ENCODE assay signal across 25 mouse cellular contexts in the genomic region with DNA sequence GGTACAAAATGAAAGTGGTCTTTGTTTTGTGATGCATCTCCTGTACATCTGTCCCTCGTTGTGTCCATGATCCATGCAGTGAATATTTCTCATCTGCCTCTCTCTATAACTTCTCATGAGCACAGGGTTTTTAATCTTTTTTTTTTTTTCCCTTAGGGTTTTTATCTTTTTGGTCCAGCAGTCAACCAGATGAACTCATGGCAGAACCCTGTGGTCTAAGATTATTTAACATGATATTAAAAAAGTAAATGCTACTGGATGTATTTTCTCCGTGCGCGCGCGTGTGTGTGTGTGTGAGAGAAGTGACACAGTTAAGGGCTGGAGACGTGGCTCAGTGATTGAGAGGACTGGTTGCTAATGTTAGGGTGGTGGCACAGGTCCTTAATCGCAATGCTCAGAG. TPM values are rescaled to one million over a fixed set of nuclear protein-coding genes. Genes with fewer than 3 reads are reported as not detected.
A peak's percentile ranks its signal among the peaks of the same experiment; 100 is the strongest.
DNase-seq lines count a peak whose midpoint lies in the region; ATAC-seq and TF ChIP-seq lines count a peak whose summit lies in the region.
"Had no signal": no experiment of that assay in that cellular context is flagged by ENCODE, and none has a peak within 500 bp of the region (broad histone marks: within the 10 kb centered on the region; RNA-seq: fewer than 3 reads in every experiment).

No protein-coding gene starts in this region.

- no peak for TF ChIP-seq POLR2A in MEL (IDR thresholded peaks at IDR 0.05; ENCODE audit: control insufficient read depth in 1 of 2, insufficient read depth in 1 of 2, low read depth in 1 of 2, low read length in 2 of 2, poor library complexity in 1 of 2)

- no peak for TF ChIP-seq CTCF in MEL (IDR thresholded peaks at IDR 0.05 in 2 of 3, conservative IDR thresholded peaks at IDR 0.05 in 1 of 3; ENCODE audit: control insufficient read depth in 1 of 3, insufficient read depth in 1 of 3, low read depth in 2 of 3, low read length in 3 of 3, poor library complexity in 1 of 3, severe bottlenecking in 1 of 3)

- DNase-seq in midbrain, embryonic 11.5 days (ENCODE audit: low spot score, missing footprints): peak; percentile 44
- DNase-seq in MEL (ENCODE audit: low read depth, low spot score): peak; percentile 27
- DNase-seq in cerebellum, adult 8-10 months: no peak
- no peak for DNase-seq in right cerebral cortex, postnatal 4 days
- no peak for DNase-seq in heart, adult 11 months
- DNase-seq: adrenal gland, adult 2 months; adrenal gland, adult 8-10 months; adrenal gland, postnatal 10 days; adrenal gland, postnatal 14 days; adrenal gland, postnatal 25 days; adrenal gland, postnatal 36 days; B cell, adult 2 months; cerebellum, adult 11 months; cerebellum, adult 11-12 months; cerebellum, adult 18-20 months had no signal

- no peak for ATAC-seq in midbrain, embryonic 11.5 days (ENCODE audit: low FRiP score)
- no peak for ATAC-seq in midbrain, embryonic 13.5 days
- peak; percentile 72 for ATAC-seq in megakaryocyte progenitor cell, adult 5-6 weeks (replicated peaks; ENCODE audit: poor library complexity)
- peak; percentile 77 for ATAC-seq in megakaryocyte-erythroid progenitor cell, adult 5-6 weeks (replicated peaks; ENCODE audit: low FRiP score, low TSS enrichment, poor library complexity, severe bottlenecking)
- ATAC-seq: activated CD4-positive, CD25-positive, alpha-beta regulatory T cell, adult 4 months; CD4-positive, CD25-positive, alpha-beta regulatory T cell, adult 4 months; Patski had no signal

- TF ChIP-seq RAD21 in MEL (IDR thresholded peaks at IDR 0.05; ENCODE audit: low read depth, low read length): no peak

- no peaks in the 10 kb centered on the region for H3K27me3 ChIP-seq in midbrain, embryonic 11.5 days (ENCODE audit: control insufficient read depth, insufficient read depth, low read length)
- H3K27me3 ChIP-seq in midbrain, embryonic 13.5 days: no peaks in the 10 kb centered on the region
- no peaks in the 10 kb centered on the region for H3K27me3 ChIP-seq in MEL (ENCODE audit: control insufficient read depth in 1 of 2, insufficient read depth in 2 of 2, low read length in 2 of 2)
- H3K27me3 ChIP-seq: CH12.LX, Patski had no signal

- peaks cover 38% of the 10 kb centered on the region for H3K36me3 ChIP-seq in midbrain, embryonic 11.5 days (ENCODE audit: control insufficient read depth, insufficient read depth, low read length)
- H3K36me3 ChIP-seq in midbrain, embryonic 13.5 days: peaks cover 81% of the 10 kb centered on the region
- peaks cover 2 to 11% of the 10 kb centered on the region in 2 experiments; a peak in 3 of 4 replicates for H3K36me3 ChIP-seq in MEL (ENCODE audit: control insufficient read depth in 1 of 2, insufficient read depth in 2 of 2, low read length in 2 of 2)

- no peak overlapping the region for H3K9ac ChIP-seq in midbrain, embryonic 11.5 days (ENCODE audit: low read length)
- H3K9ac ChIP-seq in midbrain, embryonic 13.5 days (replicated peaks): no peak overlapping the region
- H3K9ac ChIP-seq in MEL (ENCODE audit: control insufficient read depth, low read depth, low read length, poor library complexity, severe bottlenecking): no peak overlapping the region

- no peak overlapping the region for H3K27ac ChIP-seq in midbrain, embryonic 11.5 days (ENCODE audit: low read depth, low read length)
- H3K27ac ChIP-seq in midbrain, embryonic 13.5 days: no peak overlapping the region
- no peak overlapping the region for H3K27ac ChIP-seq in MEL (ENCODE audit: control insufficient read depth, low read depth, low read length)

- H3K4me3 ChIP-seq in midbrain, embryonic 11.5 days (ENCODE audit: low read depth, low read length): no peak overlapping the region
- H3K4me3 ChIP-seq in midbrain, embryonic 13.5 days (replicated peaks): no peak overlapping the region
- H3K4me3 ChIP-seq in MEL (ENCODE audit: control insufficient read depth in 1 of 2, insufficient read depth in 1 of 2, low read depth in 2 of 2, low read length in 2 of 2): no peak overlapping the region

- H3K4me2 ChIP-seq in midbrain, embryonic 11.5 days: no peak overlapping the region
- no peak overlapping the region for H3K4me2 ChIP-seq in midbrain, embryonic 13.5 days (replicated peaks)

- WGBS in midbrain, embryonic 11.5 days: 95% methylated on average over 8 of the region's 8 CpGs
- 93% methylated on average over 8 of the region's 8 CpGs for WGBS in midbrain, embryonic 13.5 days

- H3K4me1 ChIP-seq in midbrain, embryonic 11.5 days (ENCODE audit: control insufficient read depth, insufficient read depth, low read length): no peaks in the 10 kb centered on the region
- H3K4me1 ChIP-seq in midbrain, embryonic 13.5 days (replicated peaks): no peaks in the 10 kb centered on the region
- H3K4me1 ChIP-seq in MEL (ENCODE audit: control insufficient read depth in 1 of 2, insufficient read depth in 2 of 2, low read length in 2 of 2): peaks cover 0 to 6% of the 10 kb centered on the region in 2 experiments; a peak in 1 of 4 replicates

- 0 out of 2 replicates have a peak, but pooled peaks cover 2% of the 10 kb centered on the region for H3K79me2 ChIP-seq in MEL (ENCODE audit: control insufficient read depth, insufficient read depth, low read length, poor library complexity)

- no peaks in the 10 kb centered on the region; the same call in 1 of the 2 replicates for H3K9me3 ChIP-seq in midbrain, embryonic 11.5 days (ENCODE audit: control insufficient read depth, low read length)
- no peaks in the 10 kb centered on the region for H3K9me3 ChIP-seq in midbrain, embryonic 13.5 days
- no peaks in the 10 kb centered on the region for H3K9me3 ChIP-seq in MEL (replicated peaks; ENCODE audit: insufficient read depth, low read length)

- peak; percentile 32 to 35; a peak in 2 of 4 replicates for TF ChIP-seq EP300 in MEL (IDR thresholded peaks at IDR 0.05; ENCODE audit: low read depth in 1 of 2, low read length in 2 of 2)

RNA-seq across cellular contexts. Expression of a gene that starts 8.2 kb away (rescaled TPM):
- 4.4 and 5.8 TPM in 2 replicates for polyA plus RNA-seq in midbrain, embryonic 11.5 days (2014; fragmentation: Nextera tagmentation; extraction: Ambion mirVana)
- polyA plus RNA-seq in midbrain, embryonic 13.5 days (2015; fragmentation: Nextera tagmentation; extraction: Ambion mirVana): 16.1 and 19.4 TPM in 2 replicates
- 3.9 and 8.2 TPM in 2 replicates for total RNA-seq in MEL (2012; rRNA removed)
- 1 to 10 TPM in 1 of 2 experiments, not detected in 1; 7.1 TPM for polyA plus RNA-seq in MEL (2012; ENCODE audit: insufficient read depth in 1 of 2, insufficient read length in 2 of 2, low read depth in 1 of 2, low replicate concordance in 2 of 2, missing spikeins in 1 of 2)
- total RNA-seq in megakaryocyte progenitor cell, adult 5-6 weeks (2015): 2.7 and 4.2 TPM in 2 replicates
- total RNA-seq in megakaryocyte progenitor cell, adult 5-6 weeks (2017): 7.1 and 8.2 TPM in 2 replicates
- total RNA-seq in megakaryocyte-erythroid progenitor cell, adult 5-6 weeks (2014; fragmentation: Nextera tagmentation): 2.5 and 2.8 TPM in 2 replicates
- total RNA-seq in megakaryocyte-erythroid progenitor cell, adult 5-6 weeks (2017): 1.6 and 2.4 TPM in 2 replicates

RNA-seq across cellular contexts. Expression of a gene that starts 35.3 kb away (rescaled TPM):
- polyA plus RNA-seq in midbrain, embryonic 11.5 days (2014; fragmentation: Nextera tagmentation; extraction: Ambion mirVana): 138 and 139 TPM in 2 replicates
- polyA plus RNA-seq in midbrain, embryonic 13.5 days (2015; fragmentation: Nextera tagmentation; extraction: Ambion mirVana): 112 and 115 TPM in 2 replicates
- total RNA-seq in MEL (2012; rRNA removed): 5.5 and 6.2 TPM in 2 replicates
- 1 to 10 TPM in 1 of 2 experiments, not detected in 1; 4.8 TPM for polyA plus RNA-seq in MEL (2012; ENCODE audit: insufficient read depth in 1 of 2, insufficient read length in 2 of 2, low read depth in 1 of 2, low replicate concordance in 2 of 2, missing spikeins in 1 of 2)
- total RNA-seq in megakaryocyte progenitor cell, adult 5-6 weeks (2015): 33.1 and 34.6 TPM in 2 replicates
- 26.4 and 35.4 TPM in 2 replicates for total RNA-seq in megakaryocyte progenitor cell, adult 5-6 weeks (2017)
- 10.5 and 20.6 TPM in 2 replicates for total RNA-seq in megakaryocyte-erythroid progenitor cell, adult 5-6 weeks (2014; fragmentation: Nextera tagmentation)
- total RNA-seq in megakaryocyte-erythroid progenitor cell, adult 5-6 weeks (2017): 14.0 and 20.1 TPM in 2 replicates

RNA-seq across cellular contexts. Expression of a gene that starts 39.6 kb away (rescaled TPM):
- 14.8 and 15.7 TPM in 2 replicates for polyA plus RNA-seq in midbrain, embryonic 11.5 days (2014; fragmentation: Nextera tagmentation; extraction: Ambion mirVana)
- polyA plus RNA-seq in midbrain, embryonic 13.5 days (2015; fragmentation: Nextera tagmentation; extraction: Ambion mirVana): 19.3 and 20.4 TPM in 2 replicates
- total RNA-seq in MEL (2012; rRNA removed): 7.3 and 8.0 TPM in 2 replicates
- 1 to 10 TPM in 1 of 2 experiments, not detected in 1; 8.0 TPM for polyA plus RNA-seq in MEL (2012; ENCODE audit: insufficient read depth in 1 of 2, insufficient read length in 2 of 2, low read depth in 1 of 2, low replicate concordance in 2 of 2, missing spikeins in 1 of 2)
- 9.2 and 11.8 TPM in 2 replicates for total RNA-seq in megakaryocyte progenitor cell, adult 5-6 weeks (2015)
- 4.2 and 5.5 TPM in 2 replicates for total RNA-seq in megakaryocyte progenitor cell, adult 5-6 weeks (2017)
- 7.1 and 16.8 TPM in 2 replicates for total RNA-seq in megakaryocyte-erythroid progenitor cell, adult 5-6 weeks (2014; fragmentation: Nextera tagmentation)
- 5.0 TPM in 2 replicates for total RNA-seq in megakaryocyte-erythroid progenitor cell, adult 5-6 weeks (2017)

RNA-seq across cellular contexts. Expression of a gene that starts 39.6 kb away (rescaled TPM):
- polyA plus RNA-seq in midbrain, embryonic 11.5 days (2014; fragmentation: Nextera tagmentation; extraction: Ambion mirVana): 16.6 and 18.1 TPM in 2 replicates
- 18.9 and 22.8 TPM in 2 replicates for polyA plus RNA-seq in midbrain, embryonic 13.5 days (2015; fragmentation: Nextera tagmentation; extraction: Ambion mirVana)
- total RNA-seq in MEL (2012; rRNA removed): 30.6 and 35.5 TPM in 2 replicates
- 10 to 100 TPM in 1 of 2 experiments, not detected in 1; 38.9 TPM for polyA plus RNA-seq in MEL (2012; ENCODE audit: insufficient read depth in 1 of 2, insufficient read length in 2 of 2, low read depth in 1 of 2, low replicate concordance in 2 of 2, missing spikeins in 1 of 2)
- 62.2 and 64.3 TPM in 2 replicates for total RNA-seq in megakaryocyte progenitor cell, adult 5-6 weeks (2015)
- 88.0 and 101 TPM in 2 replicates for total RNA-seq in megakaryocyte progenitor cell, adult 5-6 weeks (2017)
- total RNA-seq in megakaryocyte-erythroid progenitor cell, adult 5-6 weeks (2014; fragmentation: Nextera tagmentation): 35.9 and 48.9 TPM in 2 replicates
- 103 and 108 TPM in 2 replicates for total RNA-seq in megakaryocyte-erythroid progenitor cell, adult 5-6 weeks (2017)

RNA-seq across cellular contexts. Expression of a gene that starts 39.7 kb away (rescaled TPM):
- 1.2 and 2.4 TPM in 2 replicates for polyA plus RNA-seq in midbrain, embryonic 11.5 days (2014; fragmentation: Nextera tagmentation; extraction: Ambion mirVana)
- 1.1 and 4.4 TPM in 2 replicates for polyA plus RNA-seq in midbrain, embryonic 13.5 days (2015; fragmentation: Nextera tagmentation; extraction: Ambion mirVana)
- 0.62 TPM in 1 of 2 replicates, not detected in the other for total RNA-seq in MEL (2012; rRNA removed)
- polyA plus RNA-seq in MEL (2012; ENCODE audit: insufficient read depth in 1 of 2, insufficient read length in 2 of 2, low read depth in 1 of 2, low replicate concordance in 2 of 2, missing spikeins in 1 of 2): not detected
- total RNA-seq in megakaryocyte progenitor cell, adult 5-6 weeks (2015): not detected in 2 replicates
- not detected in 2 replicates for total RNA-seq in megakaryocyte progenitor cell, adult 5-6 weeks (2017)
- 0.79 TPM in 1 of 2 replicates, not detected in the other for total RNA-seq in megakaryocyte-erythroid progenitor cell, adult 5-6 weeks (2014; fragmentation: Nextera tagmentation)
- total RNA-seq in megakaryocyte-erythroid progenitor cell, adult 5-6 weeks (2017): not detected in 2 replicates
- total RNA-seq: adrenal gland, adult 18-20 months; adrenal gland, postnatal 25 days; adrenal gland, postnatal 36 days; adrenal gland, postnatal 4 days; CH12.LX had no signal
- polyA plus RNA-seq: adrenal gland, adult 2 months; G1E had no signal

Comparison
In these comparisons a context has a peak if more than half of its experiments do, and no peak if none do; other contexts are left out.
1. ATAC-seq: peak in megakaryocyte progenitor cell, adult 5-6 weeks (single experiment) and megakaryocyte-erythroid progenitor cell, adult 5-6 weeks (single experiment); none in midbrain, embryonic 11.5 days (single experiment) and midbrain, embryonic 13.5 days (single experiment).
2. DNase-seq: peak in midbrain, embryonic 11.5 days (single experiment) and MEL (single experiment); none in cerebellum, adult 8-10 months (single experiment), right cerebral cortex, postnatal 4 days (single experiment) and heart, adult 11 months (single experiment).